Mouse (Mus musculus): Measurements from ENCODE around the gene Slc15a4. TPM values are rescaled to one million over a fixed set of nuclear protein-coding genes. Genes with fewer than 3 reads are reported as not detected.

Gene Slc15a4
- total RNA-seq (2017) = 13.5 and 65.1 TPM in 2 replicates

GRCm38 (mm10) chr5:127632167-127633145 lies at the start of gene Slc15a4, which contains the start of gene Glt1d1:
Gene Slc15a4, minus strand, starts transcription at chr5:127632897.
Gene Glt1d1, plus strand, starts transcription at chr5:127632262.
- ATAC-seq (replicated peaks in 1 of 2; ENCODE audit: insufficient read depth in 1 of 2, low FRiP score in 2 of 2, low TSS enrichment in 1 of 2, low read depth in 1 of 2, poor library complexity in 2 of 2, severe bottlenecking in 2 of 2) = peak; percentile 23 to 59; a peak in 3 of 4 replicates

- no peak for ATAC-seq (replicated peaks in 1 of 2; ENCODE audit: insufficient read depth in 1 of 2, low FRiP score in 2 of 2, low TSS enrichment in 1 of 2, low read depth in 1 of 2, poor library complexity in 2 of 2, severe bottlenecking in 2 of 2)
Measured at GRCm38 (mm10) chr5:127678501-127678900, 45.8 kb upstream of the Slc15a4 start.

GRCm38 (mm10) chr5:127677561-127677960 lies 44.9 kb upstream of the Slc15a4 start:
- ATAC-seq (replicated peaks in 1 of 2; ENCODE audit: insufficient read depth in 1 of 2, low FRiP score in 2 of 2, low TSS enrichment in 1 of 2, low read depth in 1 of 2, poor library complexity in 2 of 2, severe bottlenecking in 2 of 2) = no peak

- no peak for ATAC-seq (replicated peaks in 1 of 2; ENCODE audit: insufficient read depth in 1 of 2, low FRiP score in 2 of 2, low TSS enrichment in 1 of 2, low read depth in 1 of 2, poor library complexity in 2 of 2, severe bottlenecking in 2 of 2)
Measured at GRCm38 (mm10) chr5:127673913-127674312, 41.2 kb upstream of the Slc15a4 start.

GRCm38 (mm10) chr5:127660979-127661378 lies 28.3 kb upstream of the Slc15a4 start:
- ATAC-seq (replicated peaks in 1 of 2; ENCODE audit: insufficient read depth in 1 of 2, low FRiP score in 2 of 2, low TSS enrichment in 1 of 2, low read depth in 1 of 2, poor library complexity in 2 of 2, severe bottlenecking in 2 of 2) = no peak

GRCm38 (mm10) chr5:127660267-127660666 lies 27.6 kb upstream of the Slc15a4 start:
- no peak for ATAC-seq (replicated peaks in 1 of 2; ENCODE audit: insufficient read depth in 1 of 2, low FRiP score in 2 of 2, low TSS enrichment in 1 of 2, low read depth in 1 of 2, poor library complexity in 2 of 2, severe bottlenecking in 2 of 2)

- ATAC-seq (replicated peaks in 1 of 2; ENCODE audit: insufficient read depth in 1 of 2, low FRiP score in 2 of 2, low TSS enrichment in 1 of 2, low read depth in 1 of 2, poor library complexity in 2 of 2, severe bottlenecking in 2 of 2) = no peak
Measured at GRCm38 (mm10) chr5:127659312-127659711, 26.6 kb upstream of the Slc15a4 start.

GRCm38 (mm10) chr5:127658257-127658656 lies 25.6 kb upstream of the Slc15a4 start:
- no peak for ATAC-seq (replicated peaks in 1 of 2; ENCODE audit: insufficient read depth in 1 of 2, low FRiP score in 2 of 2, low TSS enrichment in 1 of 2, low read depth in 1 of 2, poor library complexity in 2 of 2, severe bottlenecking in 2 of 2)

- ATAC-seq (replicated peaks in 1 of 2; ENCODE audit: insufficient read depth in 1 of 2, low FRiP score in 2 of 2, low TSS enrichment in 1 of 2, low read depth in 1 of 2, poor library complexity in 2 of 2, severe bottlenecking in 2 of 2) = peak; percentile 32 to 62; a peak in 1 of 4 replicates
Measured at GRCm38 (mm10) chr5:127649077-127649476, 16.4 kb upstream of the Slc15a4 start.

GRCm38 (mm10) chr5:127648046-127648445 lies 15.3 kb upstream of the Slc15a4 start:
- 0 out of 4 replicates have a peak, but pooled peaks of 1 of the 2 experiments have one; percentile 32 for ATAC-seq (replicated peaks in 1 of 2; ENCODE audit: insufficient read depth in 1 of 2, low FRiP score in 2 of 2, low TSS enrichment in 1 of 2, low read depth in 1 of 2, poor library complexity in 2 of 2, severe bottlenecking in 2 of 2)

- no peak for ATAC-seq (replicated peaks in 1 of 2; ENCODE audit: insufficient read depth in 1 of 2, low FRiP score in 2 of 2, low TSS enrichment in 1 of 2, low read depth in 1 of 2, poor library complexity in 2 of 2, severe bottlenecking in 2 of 2)
Measured at GRCm38 (mm10) chr5:127641185-127641958, 8.7 kb upstream of the Slc15a4 start.

- ATAC-seq (replicated peaks in 1 of 2; ENCODE audit: insufficient read depth in 1 of 2, low FRiP score in 2 of 2, low TSS enrichment in 1 of 2, low read depth in 1 of 2, poor library complexity in 2 of 2, severe bottlenecking in 2 of 2) = no peak
Measured at GRCm38 (mm10) chr5:127640359-127640758, 7.7 kb upstream of the Slc15a4 start.

- no peak for ATAC-seq (replicated peaks in 1 of 2; ENCODE audit: insufficient read depth in 1 of 2, low FRiP score in 2 of 2, low TSS enrichment in 1 of 2, low read depth in 1 of 2, poor library complexity in 2 of 2, severe bottlenecking in 2 of 2)
Measured at GRCm38 (mm10) chr5:127639635-127640034, 6.9 kb upstream of the Slc15a4 start.

GRCm38 (mm10) chr5:127639067-127639605 lies 6.4 kb upstream of the Slc15a4 start:
- no peak for ATAC-seq (replicated peaks in 1 of 2; ENCODE audit: insufficient read depth in 1 of 2, low FRiP score in 2 of 2, low TSS enrichment in 1 of 2, low read depth in 1 of 2, poor library complexity in 2 of 2, severe bottlenecking in 2 of 2)

- ATAC-seq (replicated peaks in 1 of 2; ENCODE audit: insufficient read depth in 1 of 2, low FRiP score in 2 of 2, low TSS enrichment in 1 of 2, low read depth in 1 of 2, poor library complexity in 2 of 2, severe bottlenecking in 2 of 2) = no peak
Measured at GRCm38 (mm10) chr5:127638177-127638576, 5.5 kb upstream of the Slc15a4 start.

- ATAC-seq (replicated peaks in 1 of 2; ENCODE audit: insufficient read depth in 1 of 2, low FRiP score in 2 of 2, low TSS enrichment in 1 of 2, low read depth in 1 of 2, poor library complexity in 2 of 2, severe bottlenecking in 2 of 2) = no peak
Measured at GRCm38 (mm10) chr5:127637622-127638021, 4.9 kb upstream of the Slc15a4 start.

- ATAC-seq (replicated peaks in 1 of 2; ENCODE audit: insufficient read depth in 1 of 2, low FRiP score in 2 of 2, low TSS enrichment in 1 of 2, low read depth in 1 of 2, poor library complexity in 2 of 2, severe bottlenecking in 2 of 2) = no peak
Measured at GRCm38 (mm10) chr5:127633666-127634065, 969 bp upstream of the Slc15a4 start.

- ATAC-seq (replicated peaks in 1 of 2; ENCODE audit: insufficient read depth in 1 of 2, low FRiP score in 2 of 2, low TSS enrichment in 1 of 2, low read depth in 1 of 2, poor library complexity in 2 of 2, severe bottlenecking in 2 of 2) = no peak
Measured at GRCm38 (mm10) chr5:127633188-127633587, 491 bp upstream of the Slc15a4 start.
